Mouse (Mus musculus): Measurements from ENCODE around the gene Rhoj. TPM values are rescaled to one million over a fixed set of nuclear protein-coding genes. Genes with fewer than 3 reads are reported as not detected.
A peak's percentile ranks its signal among the peaks of the same experiment; 100 is the strongest.
"Not testable (repeated sequence)": the region's sequence is repeated elsewhere in the genome, so short reads cannot be mapped to it uniquely, and the experiment has no call there.

Rhoj gene
- total RNA-seq, 4 experiments from 2014 or later, result 6.4 to 10.8 (median 9.9) TPM

DNA sequence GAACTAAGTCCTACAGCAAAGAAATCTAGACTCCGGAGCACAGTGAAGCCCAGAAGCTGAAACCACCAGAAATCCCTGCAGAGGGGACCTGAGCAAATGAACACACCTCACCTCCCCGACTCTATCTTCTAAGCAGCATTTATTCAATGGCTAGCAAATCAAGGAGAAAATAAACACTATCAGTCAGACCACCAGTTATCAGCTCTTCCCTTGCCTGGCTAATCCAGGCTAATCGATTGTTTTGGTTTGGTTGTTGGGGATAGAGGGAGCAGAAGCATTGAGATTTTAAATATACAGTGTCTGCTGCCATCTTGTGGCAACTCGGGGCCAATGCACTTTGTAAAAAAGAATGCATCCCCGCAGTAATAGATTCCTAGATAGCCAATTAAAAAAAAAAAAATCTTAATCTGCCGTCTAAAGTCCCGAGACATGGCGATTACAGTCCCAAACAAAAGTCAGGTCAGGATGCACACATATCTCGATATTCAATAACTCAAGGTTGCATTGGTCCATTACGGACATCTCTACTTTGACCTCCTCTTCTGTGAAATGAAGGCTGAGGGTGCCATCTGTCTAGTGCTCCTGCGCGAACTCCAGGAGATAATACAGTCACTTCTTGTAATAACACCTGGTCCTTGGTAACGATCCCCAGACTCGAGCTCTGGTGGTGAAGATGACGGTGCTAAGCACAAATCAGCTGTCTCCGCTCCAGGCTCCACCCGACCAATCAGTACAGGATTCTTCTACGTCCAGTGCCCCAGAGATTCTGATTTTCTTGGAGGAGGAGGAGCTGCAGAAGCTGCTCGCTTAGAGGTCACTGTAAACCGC, 81.4 kb downstream of the Rhoj start:
- DNase-seq (ENCODE audit: low spot score in 2 of 2), result no peak

DNA sequence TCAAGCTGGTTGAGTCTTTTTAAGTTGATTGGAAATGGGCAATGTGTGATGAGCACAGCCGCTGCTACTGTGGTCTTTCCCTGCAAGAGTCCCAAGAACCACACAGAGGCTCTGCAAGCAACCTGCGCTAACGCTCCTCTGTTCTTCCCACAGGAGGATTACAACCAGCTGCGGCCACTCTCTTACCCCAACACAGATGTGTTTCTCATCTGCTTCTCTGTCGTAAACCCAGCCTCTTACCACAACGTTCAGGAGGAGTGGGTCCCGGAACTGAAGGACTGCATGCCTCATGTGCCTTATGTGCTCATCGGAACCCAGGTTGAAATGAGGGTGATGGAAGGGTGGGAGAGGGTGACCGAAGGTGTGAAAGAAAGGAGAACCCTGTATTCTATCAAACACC, 83.4 kb downstream of the Rhoj start:
- DNase-seq (ENCODE audit: low spot score in 2 of 2), result no peak

DNA sequence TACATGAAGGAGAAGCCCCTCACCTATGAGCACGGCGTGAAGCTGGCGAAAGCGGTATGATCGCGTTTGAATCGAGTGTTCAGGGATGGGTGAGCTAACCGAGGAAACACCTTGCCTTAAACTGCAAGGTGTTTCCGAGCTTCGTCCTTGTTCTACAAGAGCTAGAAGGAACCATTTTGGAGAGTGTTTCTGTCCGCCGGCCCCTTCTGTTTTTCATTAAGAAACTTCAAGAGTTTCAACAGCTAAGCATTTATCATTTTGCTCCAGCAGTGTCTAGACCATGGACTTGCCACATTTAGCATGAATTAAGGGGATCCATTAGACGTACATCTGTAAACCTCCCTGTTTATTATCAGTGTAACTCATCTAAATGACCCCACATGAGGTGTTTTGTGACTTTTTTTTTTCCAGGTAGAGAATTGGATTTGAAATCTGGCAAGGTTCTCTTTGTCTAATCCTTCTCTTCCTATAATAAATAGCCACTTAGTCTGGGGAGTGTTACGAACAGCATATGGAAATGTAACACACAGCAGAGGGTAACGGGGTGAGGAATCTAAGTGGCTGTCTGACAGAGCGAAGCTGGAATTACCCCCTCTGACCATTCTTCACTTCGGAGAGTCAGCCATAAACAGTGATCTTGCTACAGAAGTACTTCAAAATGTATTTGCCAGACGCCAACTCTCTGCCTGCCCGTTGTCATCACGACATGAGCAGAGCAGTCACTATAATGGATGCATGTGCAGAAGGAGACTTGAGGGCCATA, 86.1 kb downstream of the Rhoj start:
- no peak for DNase-seq (ENCODE audit: low spot score in 2 of 2)

DNA sequence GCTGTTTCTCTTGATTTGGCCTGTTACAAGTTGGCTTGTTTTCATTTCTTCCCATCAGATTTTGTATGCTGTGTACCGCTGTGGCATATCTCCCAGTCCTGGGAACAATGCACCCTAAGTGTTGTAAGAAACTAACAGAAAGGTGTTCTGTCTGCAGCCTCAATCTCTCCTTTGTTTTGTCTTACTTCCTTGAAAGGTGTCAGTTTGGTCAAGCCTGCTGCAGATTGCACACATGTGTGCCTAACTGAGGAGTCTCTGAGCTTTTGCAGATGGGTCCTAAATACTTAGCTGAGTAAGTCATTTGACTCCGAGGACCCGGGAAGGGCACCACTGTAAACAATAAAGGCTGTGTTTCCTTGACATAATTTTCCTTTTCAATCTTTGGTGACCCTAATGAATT, 88.5 kb downstream of the Rhoj start:
- no peak for DNase-seq (ENCODE audit: low spot score in 2 of 2)

DNA sequence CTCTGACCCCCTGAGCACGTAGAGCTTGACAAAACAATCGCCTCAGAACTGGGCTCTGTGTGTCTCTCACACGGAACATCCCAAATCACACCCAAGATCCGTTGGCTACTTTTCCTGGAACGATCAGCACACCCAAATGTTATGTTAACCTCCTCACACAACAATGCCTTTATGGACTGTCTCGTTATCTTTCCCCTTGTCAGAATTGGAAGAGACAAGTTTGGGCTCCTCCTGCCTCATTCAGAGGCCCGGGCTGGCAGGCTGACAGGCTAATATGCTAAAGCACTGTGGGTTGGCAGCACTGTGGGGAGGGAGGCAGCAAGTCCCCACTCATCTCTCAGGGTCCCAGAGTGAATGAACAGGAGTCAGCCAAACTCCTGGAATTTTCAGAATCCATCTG, 89.0 kb downstream of the Rhoj start:
- DNase-seq (ENCODE audit: low spot score in 2 of 2), result no peak

DNA sequence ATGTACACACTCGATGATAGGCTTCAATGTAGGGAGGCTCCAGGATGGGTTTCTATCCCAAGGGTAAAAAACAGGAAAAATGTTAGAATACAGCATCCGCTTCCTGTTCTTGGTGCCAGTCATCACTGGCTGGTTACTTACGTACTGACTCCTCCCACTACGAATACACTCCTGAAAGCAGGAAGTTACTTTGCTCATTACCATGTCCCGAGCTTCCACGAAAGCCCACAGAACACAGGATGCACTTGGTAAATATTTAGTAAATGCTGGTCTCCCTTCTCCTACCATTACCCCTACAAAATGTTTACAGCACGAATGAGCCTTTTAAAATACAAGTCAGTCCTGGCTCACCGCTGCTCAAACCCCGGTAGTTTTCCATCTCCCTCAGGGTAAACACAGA, 104.8 kb downstream of the Rhoj start:
- no peak for DNase-seq (ENCODE audit: low spot score in 2 of 2)

DNA sequence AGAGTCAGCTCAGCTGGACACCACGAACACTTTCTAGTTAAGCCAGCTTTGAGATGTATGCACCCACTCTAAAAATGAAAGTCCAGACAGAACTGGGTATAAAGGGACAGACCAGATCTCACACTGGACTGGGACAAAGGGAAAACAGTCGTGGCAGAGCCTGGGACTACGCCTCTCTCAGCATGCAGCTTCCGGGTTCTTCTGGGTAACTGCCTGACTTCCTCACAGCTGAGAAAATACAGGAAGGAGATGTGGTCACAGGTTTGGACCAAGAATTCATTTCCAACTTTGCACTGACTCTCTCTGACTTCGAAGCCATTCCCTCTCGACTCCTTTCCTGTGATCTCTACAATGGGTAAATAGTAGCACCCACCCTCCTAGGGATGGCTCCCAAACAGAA, 106.9 kb downstream of the Rhoj start:
- no peak for DNase-seq (ENCODE audit: low spot score in 2 of 2)

DNA sequence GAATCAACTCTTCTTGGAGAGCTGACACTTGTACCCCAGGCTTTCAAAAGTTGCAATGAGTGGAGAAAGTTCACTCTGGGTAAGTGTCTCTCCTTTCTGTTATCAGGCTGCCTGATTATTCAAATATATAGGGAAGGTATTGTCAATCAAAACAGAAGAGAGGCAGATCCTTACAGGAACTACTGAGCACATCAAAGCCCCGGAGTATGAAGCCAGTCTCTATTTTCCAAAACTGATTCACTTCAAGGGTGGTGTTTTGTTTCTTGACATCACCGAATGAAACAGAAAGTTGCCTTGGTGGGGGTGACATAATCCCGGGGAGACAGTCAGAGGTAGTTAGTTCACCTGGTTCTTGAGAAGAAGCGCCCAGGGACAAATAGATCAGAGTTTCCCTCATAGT, 108.6 kb downstream of the Rhoj start, which contains the start of gene Gphb5:
Gene Gphb5 (minus strand): TSS at position 101 of the 400 bp plus-strand sequence.
- DNase-seq (ENCODE audit: low spot score in 2 of 2), result no peak

DNA sequence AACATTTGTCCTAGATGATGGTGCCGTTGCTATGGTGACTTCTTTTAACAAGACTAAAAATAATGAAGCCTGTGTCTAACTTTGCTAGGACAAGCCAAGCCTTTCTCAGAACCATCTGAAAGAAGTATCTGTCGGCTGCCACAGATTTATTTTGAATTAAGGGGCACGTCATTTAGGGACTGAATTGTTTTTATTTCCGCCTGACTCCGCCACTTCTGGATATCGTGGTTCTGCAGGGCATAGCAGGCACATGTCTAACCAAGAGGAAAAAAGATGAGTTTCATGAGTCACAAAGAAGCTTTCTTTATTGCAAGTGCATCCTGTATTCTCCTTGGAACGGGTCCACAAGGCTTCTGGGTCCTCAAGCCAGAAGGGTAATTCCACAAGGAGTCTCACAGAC, 116.2 kb downstream of the Rhoj start:
- DNase-seq (ENCODE audit: low spot score in 2 of 2), result no peak

DNA sequence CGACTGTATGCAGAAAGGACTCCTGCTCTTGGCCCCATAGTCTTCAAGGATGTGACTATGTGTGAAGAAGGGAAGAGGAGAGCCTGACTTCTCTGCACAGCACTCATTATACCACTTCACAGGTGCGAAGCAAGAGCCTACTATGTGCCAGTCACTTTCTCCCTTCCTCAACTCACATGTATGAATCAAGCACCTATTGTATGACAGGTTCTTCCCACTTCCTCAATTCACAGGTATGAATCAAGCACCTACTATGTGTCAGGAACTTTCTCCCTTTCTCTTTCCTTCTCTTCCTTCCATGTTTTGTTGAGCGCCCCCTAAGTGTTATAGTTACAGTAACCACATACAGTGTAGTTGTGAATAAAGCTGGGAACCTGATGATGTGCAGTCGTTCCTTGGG, 116.7 kb downstream of the Rhoj start:
- DNase-seq (ENCODE audit: low spot score in 2 of 2), result no peak

DNA sequence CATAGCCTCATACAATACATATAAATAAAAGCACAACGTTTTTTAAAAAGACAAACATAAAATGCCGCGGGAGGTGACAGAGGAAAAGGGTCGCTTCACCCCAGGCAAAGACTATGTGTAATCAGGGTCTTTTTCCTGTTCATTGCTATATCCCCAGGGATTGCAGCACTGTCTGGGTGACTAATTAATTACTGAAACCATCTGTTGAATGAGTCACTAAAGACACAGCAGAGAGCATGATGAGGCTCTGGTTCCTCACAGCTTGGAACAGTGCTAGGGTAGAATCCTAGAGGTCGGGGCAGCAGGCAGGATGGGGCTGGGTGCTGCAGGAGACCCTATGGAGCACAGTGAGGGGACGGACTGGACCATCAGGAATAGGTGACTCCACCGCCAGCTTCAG, 117.8 kb downstream of the Rhoj start:
- no peak for DNase-seq (ENCODE audit: low spot score in 2 of 2)

DNA sequence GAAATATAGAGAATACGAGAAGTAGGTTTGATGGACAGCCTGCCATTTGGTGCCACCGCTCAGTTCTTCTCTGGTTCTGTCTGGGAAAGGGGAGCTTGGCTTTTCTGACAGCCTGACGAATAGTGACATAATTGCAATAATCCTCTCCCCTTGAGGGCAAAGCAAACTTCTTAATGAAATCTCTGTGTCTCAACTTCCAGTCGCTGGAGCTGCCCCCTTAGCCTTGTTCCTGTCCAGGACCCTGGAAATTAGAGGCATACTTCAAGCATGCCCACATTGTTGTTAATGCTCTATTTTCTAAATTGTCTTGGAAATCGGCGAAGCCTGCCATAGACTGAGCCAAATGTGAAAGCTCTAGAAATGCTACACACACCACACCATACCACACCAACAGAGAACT, 120.6 kb downstream of the Rhoj start:
- DNase-seq (ENCODE audit: low spot score in 2 of 2), result no peak

DNA sequence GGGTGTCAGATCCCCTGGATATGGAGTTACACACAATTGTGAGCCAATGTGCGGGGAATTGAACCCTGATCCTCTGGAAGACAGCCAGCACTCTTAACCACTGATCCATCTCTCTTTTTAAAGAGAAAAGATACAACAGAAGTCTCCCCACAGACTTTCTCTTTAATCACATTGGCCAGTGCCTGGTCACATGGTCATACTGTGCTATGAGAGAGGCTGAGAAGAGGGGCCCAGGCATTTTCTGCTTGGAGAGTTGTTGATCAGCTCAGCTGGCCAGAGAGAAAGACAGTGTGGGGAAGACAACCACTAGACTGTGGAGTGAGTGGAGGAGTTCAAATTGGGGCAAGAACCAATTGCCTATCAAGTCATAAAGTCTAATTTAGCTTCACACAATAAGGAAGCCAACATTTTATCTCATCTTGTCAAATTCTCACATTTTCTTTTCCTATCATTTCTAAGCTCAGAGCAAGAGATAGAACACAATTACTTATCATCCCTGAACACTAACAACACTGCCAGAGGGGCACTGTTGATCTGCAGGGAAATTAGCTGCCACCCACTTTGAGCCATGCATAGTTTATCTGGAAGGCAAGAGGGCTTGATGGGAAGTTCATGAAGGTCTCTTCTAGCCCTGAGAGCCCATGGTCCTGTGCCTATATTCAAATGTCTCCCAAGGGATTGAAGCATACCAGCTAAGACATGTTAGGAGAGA, 121.7 kb downstream of the Rhoj start:
- DNase-seq (ENCODE audit: low spot score in 2 of 2), result no peak

DNA sequence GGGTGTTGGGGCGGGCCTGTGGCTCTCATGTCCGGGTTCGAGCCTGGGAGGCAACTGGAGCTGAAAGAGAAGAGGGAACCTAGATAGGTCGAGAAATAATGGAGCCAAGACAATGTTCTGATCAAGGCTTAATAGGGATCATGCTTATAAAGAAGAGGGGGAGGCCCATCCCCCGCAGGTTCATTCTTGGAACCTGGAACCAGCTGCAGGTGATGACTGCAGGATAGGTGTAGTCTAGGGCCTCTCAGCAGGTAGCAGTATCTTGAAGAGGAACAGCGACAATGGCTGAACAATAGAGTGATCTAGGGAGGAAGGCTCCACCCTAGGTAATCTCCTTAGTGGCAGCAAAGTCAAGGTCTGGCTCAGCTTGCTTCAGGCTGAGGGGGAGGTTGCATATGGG, 124.3 kb downstream of the Rhoj start:
- not testable (repeated sequence) for DNase-seq (ENCODE audit: low spot score in 2 of 2)

DNA sequence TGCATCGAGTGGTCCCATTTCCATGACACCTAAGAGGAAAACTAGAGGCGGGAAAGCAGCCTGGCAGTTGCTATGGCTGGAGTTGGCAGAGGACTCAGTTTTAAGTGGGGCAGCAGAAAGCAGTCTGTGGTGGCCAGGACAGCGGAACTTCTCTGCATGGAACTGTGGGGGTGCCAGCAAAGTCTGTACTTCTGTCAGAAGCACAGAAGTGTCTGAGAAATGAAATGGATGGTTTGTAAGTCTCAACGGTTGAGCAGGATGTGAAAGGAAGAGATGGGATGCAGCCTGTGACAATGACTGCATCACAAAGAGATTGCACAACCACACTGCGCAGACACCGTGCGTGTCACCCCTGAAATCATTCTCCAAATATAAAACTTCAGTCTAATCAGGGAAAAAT, 138.1 kb downstream of the Rhoj start:
- DNase-seq (ENCODE audit: low spot score in 2 of 2), result no peak

DNA sequence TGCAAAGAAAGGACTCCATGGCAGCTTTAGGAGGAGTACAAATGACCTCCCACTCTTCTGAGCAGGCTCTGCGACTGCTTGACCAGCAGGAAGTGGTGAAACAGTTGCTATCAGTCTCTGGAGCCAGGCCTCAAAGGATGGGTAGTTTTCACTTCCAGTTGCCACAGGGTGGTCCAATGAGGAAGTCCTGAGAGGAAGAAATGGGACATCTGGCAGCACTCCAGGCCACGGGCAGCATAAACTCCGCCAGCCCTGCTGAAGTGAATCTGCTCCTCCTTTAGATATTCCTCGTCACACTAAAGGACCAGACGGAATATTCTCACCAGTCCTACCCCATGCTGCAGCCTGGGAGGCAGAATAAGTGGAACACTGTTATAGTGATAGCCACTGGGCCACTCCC, 140.8 kb downstream of the Rhoj start:
- peak in 1 of 2 experiments; percentile 10 for DNase-seq (ENCODE audit: low spot score in 2 of 2)

DNA sequence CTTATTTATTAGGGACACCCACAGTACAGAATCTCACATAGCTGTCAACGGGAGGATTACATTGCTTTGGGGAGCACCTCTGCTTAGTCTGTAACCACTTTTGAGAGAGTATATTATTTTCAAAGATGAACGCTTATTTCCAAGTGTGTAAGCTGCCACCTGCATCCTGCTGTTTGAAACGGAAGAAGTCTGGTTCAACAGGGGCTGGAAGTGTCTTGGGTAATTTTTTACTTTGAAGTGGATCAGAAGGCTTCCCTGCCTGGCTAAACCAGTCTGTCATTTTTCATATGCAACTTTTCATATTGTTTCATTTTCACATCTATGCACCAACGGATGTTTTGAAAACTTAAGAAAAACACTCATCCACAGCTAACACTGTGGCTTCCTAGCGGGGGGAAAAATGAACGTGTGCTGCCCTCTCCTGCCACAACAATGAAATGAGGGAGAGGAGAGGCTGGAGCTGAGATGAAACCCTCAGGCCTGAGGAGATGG, 141.4 kb downstream of the Rhoj start:
- DNase-seq (ENCODE audit: low spot score in 2 of 2), result no peak

DNA sequence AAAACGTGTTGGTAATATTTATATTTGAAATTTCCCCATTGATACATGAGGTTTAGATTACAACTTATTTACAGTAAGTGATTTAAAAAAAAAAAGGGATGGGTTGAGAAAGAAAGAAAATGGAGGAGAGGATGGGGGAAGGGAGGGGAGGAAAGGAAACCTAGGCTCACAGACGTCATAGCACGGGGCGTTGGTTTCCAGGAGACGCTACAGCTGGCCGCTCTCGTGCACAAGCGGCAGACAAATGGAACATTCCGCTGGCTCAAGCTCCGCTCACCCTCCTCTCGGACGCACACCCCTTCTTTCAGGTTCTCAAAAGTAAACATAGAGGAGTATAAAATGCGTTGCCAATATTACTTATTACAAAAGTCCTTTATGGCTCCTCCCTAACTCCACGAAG, 141.9 kb downstream of the Rhoj start:
- no peak for DNase-seq (ENCODE audit: low spot score in 2 of 2)

DNA sequence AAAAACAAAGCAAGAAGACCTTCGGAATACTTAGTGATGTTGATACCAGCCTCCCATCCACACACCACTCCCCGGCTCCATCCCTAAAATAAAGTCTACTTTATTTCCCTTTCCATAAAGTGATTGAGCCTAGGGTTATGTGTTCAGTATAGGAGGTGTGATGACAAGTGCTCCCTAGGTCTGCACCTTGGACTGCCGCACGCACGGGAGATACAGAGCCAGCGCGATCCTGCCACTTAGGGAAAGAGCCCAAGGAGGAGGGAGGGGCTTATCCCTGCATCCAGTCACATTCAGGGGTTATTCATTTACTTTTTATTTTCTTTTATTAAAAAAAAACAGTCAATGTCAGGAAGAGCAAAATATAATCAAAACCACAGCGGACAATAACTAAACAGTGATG, 142.5 kb downstream of the Rhoj start:
- DNase-seq (ENCODE audit: low spot score in 2 of 2), result no peak
